Mouse (Mus musculus): ENCODE results near the gene Ranbp3l. TPM values are rescaled to one million over a fixed set of nuclear protein-coding genes. Genes with fewer than 3 reads are reported as not detected.

Ranbp3l gene
- polyA plus RNA-seq, 1 experiment = not detected

DNA sequence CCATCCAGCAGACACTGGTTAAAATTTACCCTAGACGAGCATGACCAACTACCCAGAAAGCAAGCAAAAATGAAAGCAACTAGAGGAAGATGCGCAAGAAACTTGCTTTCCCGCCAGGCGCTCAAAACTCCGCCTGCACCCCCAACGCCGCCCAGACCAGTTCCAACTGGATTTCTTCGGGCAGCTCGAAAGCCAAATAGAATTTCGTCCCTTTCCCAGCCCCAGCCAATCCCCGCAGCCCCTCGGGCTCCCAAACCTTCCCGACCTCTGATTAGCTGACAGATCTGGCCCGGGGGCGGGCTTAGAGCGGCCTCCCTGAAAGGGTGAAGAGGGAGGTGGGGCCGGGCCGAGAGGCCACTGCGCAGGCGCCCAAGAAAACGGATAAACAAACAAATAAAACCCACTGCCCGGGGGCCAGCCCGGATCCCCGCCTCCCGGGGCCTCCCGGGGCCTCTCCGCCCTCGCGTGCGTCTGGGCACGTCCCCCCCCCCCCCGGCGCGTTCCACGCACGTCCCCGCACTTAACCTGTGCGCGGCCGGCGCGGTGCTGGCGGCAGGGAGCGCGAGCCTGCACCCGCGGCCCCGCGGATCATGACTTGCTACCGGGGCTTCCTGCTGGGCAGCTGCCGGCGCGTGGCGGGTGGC lies 103.3 kb downstream of the Ranbp3l start, which contains the start of gene Nadk2:
Gene Nadk2 (plus strand): TSS at position 349 of the 644 bp plus-strand sequence.
- H3K27ac ChIP-seq (ENCODE audit: control insufficient read depth, insufficient read depth, low read depth, low read length) = peak within 1 kb of the TSS; percentile 74
- H3K4me3 ChIP-seq (ENCODE audit: control insufficient read depth, low read depth, low read length) = peak within 1 kb of the TSS; percentile 92
- H3K27me3 ChIP-seq (ENCODE audit: control insufficient read depth, insufficient read depth, low read length) = no peaks in the 10 kb centered on the region
- TF ChIP-seq CTCF (IDR thresholded peaks at IDR 0.05; ENCODE audit: control insufficient read depth, insufficient read depth, insufficient replicate concordance, low read depth, low read length) (no peak), POLR2A (IDR thresholded peaks at IDR 0.05; ENCODE audit: control insufficient read depth, low read depth, low read length) (no peak; the same call in 1 of the 2 replicates)
- H3K36me3 ChIP-seq (ENCODE audit: control insufficient read depth, insufficient read depth, low read length) = no peaks in the 10 kb centered on the region
- H3K4me1 ChIP-seq (ENCODE audit: control insufficient read depth, insufficient read depth, low read length) = peaks cover 13% of the 10 kb centered on the region

GRCm38 (mm10) chr15:9071556-9072544 lies 104.1 kb downstream of the Ranbp3l start:
- Histone ChIP-seq H3K4me3 (ENCODE audit: control insufficient read depth, low read depth, low read length) (peak overlapping the region; percentile 92), H3K4me1 (ENCODE audit: control insufficient read depth, insufficient read depth, low read length) (peaks cover 13% of the 10 kb centered on the region), H3K27me3 (ENCODE audit: control insufficient read depth, insufficient read depth, low read length) (no peaks in the 10 kb centered on the region), H3K27ac (ENCODE audit: control insufficient read depth, insufficient read depth, low read depth, low read length) (peak overlapping the region; percentile 74), H3K36me3 (ENCODE audit: control insufficient read depth, insufficient read depth, low read length) (no peaks in the 10 kb centered on the region)
- TF ChIP-seq POLR2A (IDR thresholded peaks at IDR 0.05; ENCODE audit: control insufficient read depth, low read depth, low read length) = 0 out of 2 replicates have a peak, but pooled peaks have one; percentile 21
- no peak for TF ChIP-seq CTCF (IDR thresholded peaks at IDR 0.05; ENCODE audit: control insufficient read depth, insufficient read depth, insufficient replicate concordance, low read depth, low read length)

GRCm38 (mm10) chr15:9072630-9073029 lies 104.9 kb downstream of the Ranbp3l start:
- H3K4me1 ChIP-seq (ENCODE audit: control insufficient read depth, insufficient read depth, low read length) = peaks cover 13% of the 10 kb centered on the region
- no peak overlapping the region for H3K27ac ChIP-seq (ENCODE audit: control insufficient read depth, insufficient read depth, low read depth, low read length)
- H3K27me3 ChIP-seq (ENCODE audit: control insufficient read depth, insufficient read depth, low read length) = no peaks in the 10 kb centered on the region
- peak overlapping the region; percentile 9; the same call in 1 of the 2 replicates for H3K4me3 ChIP-seq (ENCODE audit: control insufficient read depth, low read depth, low read length)
- TF ChIP-seq CTCF (IDR thresholded peaks at IDR 0.05; ENCODE audit: control insufficient read depth, insufficient read depth, insufficient replicate concordance, low read depth, low read length) (no peak), POLR2A (IDR thresholded peaks at IDR 0.05; ENCODE audit: control insufficient read depth, low read depth, low read length) (no peak)
- H3K36me3 ChIP-seq (ENCODE audit: control insufficient read depth, insufficient read depth, low read length) = no peaks in the 10 kb centered on the region

DNA sequence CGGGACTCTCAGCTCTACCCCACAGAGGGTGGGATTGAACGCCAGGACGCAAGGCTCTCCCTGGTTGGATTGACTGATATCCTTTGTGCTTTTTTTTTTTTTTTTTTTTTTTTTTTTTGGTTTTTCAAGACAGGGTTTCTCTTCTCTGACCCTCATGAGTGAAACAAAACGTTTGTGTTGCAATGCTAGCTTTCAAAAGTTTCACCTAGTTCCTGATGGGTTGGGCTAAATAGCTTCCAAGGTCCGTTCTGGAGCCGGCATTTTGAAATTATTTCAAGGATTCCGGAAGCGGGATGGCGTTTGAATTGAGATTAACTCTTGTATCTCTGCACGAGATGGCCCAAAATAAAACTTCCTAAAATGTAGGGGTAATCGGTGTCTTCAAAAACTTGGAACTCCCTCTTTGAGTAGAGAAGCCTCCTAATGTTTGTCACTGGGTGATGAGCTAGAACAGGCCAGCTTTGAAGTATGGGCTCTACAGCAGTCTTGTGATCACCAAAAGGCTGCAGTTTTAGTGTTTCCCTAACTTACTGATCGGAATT lies 105.4 kb downstream of the Ranbp3l start:
- no peak for TF ChIP-seq CTCF (IDR thresholded peaks at IDR 0.05; ENCODE audit: control insufficient read depth, insufficient read depth, insufficient replicate concordance, low read depth, low read length)
- H3K27ac ChIP-seq (ENCODE audit: control insufficient read depth, insufficient read depth, low read depth, low read length) = no peak overlapping the region; the same call in 1 of the 2 replicates
- peak overlapping the region; percentile 9; the same call in 1 of the 2 replicates for H3K4me3 ChIP-seq (ENCODE audit: control insufficient read depth, low read depth, low read length)
- H3K27me3 ChIP-seq (ENCODE audit: control insufficient read depth, insufficient read depth, low read length) = no peaks in the 10 kb centered on the region
- no peaks in the 10 kb centered on the region for H3K36me3 ChIP-seq (ENCODE audit: control insufficient read depth, insufficient read depth, low read length)
- peaks cover 13% of the 10 kb centered on the region for H3K4me1 ChIP-seq (ENCODE audit: control insufficient read depth, insufficient read depth, low read length)

DNA sequence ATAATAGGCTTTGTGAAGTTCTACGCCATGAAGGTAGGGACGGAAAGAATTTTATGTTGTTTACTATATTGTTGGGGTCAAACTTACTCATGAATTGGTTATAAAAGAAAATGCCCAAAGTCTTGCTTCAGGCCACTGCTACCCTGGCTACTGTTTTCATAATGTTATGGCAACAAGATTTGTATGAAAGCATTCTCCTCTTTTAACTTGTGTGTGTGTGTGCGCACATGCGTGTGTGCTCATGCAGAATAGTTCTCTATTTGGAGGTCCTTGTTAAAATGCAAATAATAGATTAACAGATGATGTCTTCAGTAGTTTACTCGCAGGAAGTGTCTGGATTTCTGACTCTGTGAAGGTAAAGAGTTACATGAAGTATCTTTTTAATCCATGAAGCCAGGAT lies 105.9 kb downstream of the Ranbp3l start:
- Histone ChIP-seq H3K27me3 (ENCODE audit: control insufficient read depth, insufficient read depth, low read length) (no peaks in the 10 kb centered on the region), H3K36me3 (ENCODE audit: control insufficient read depth, insufficient read depth, low read length) (no peaks in the 10 kb centered on the region), H3K4me3 (ENCODE audit: control insufficient read depth, low read depth, low read length) (no peak overlapping the region), H3K4me1 (ENCODE audit: control insufficient read depth, insufficient read depth, low read length) (peaks cover 13% of the 10 kb centered on the region), H3K27ac (ENCODE audit: control insufficient read depth, insufficient read depth, low read depth, low read length) (no peak overlapping the region; the same call in 1 of the 2 replicates)
- TF ChIP-seq POLR2A (IDR thresholded peaks at IDR 0.05; ENCODE audit: control insufficient read depth, low read depth, low read length) = no peak
- TF ChIP-seq CTCF (IDR thresholded peaks at IDR 0.05; ENCODE audit: control insufficient read depth, insufficient read depth, insufficient replicate concordance, low read depth, low read length) = no peak

DNA sequence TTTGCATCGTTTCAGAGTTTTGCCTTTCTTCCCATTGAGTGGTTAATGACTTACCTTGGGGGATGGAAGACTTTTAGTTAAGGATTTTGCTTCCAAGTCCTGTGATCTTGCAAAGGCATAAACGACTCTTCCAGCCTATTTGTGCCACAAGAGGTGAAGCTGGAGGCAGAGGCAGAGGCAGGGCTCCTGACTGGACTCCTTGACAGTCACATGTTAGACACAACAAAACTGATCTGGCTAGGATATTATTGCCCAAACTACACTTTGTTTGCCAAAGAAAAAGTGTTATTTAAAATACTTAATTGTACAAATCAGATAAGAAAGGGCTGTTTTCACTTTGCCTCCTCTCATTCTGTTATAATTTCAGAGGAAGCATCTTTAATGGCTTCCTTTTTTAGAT lies 106.4 kb downstream of the Ranbp3l start:
- Histone ChIP-seq H3K4me1 (ENCODE audit: control insufficient read depth, insufficient read depth, low read length) (peaks cover 15% of the 10 kb centered on the region), H3K4me3 (ENCODE audit: control insufficient read depth, low read depth, low read length) (no peak overlapping the region), H3K36me3 (ENCODE audit: control insufficient read depth, insufficient read depth, low read length) (no peaks in the 10 kb centered on the region), H3K27me3 (ENCODE audit: control insufficient read depth, insufficient read depth, low read length) (no peaks in the 10 kb centered on the region), H3K27ac (ENCODE audit: control insufficient read depth, insufficient read depth, low read depth, low read length) (no peak overlapping the region)
- TF ChIP-seq POLR2A (IDR thresholded peaks at IDR 0.05; ENCODE audit: control insufficient read depth, low read depth, low read length) (no peak), CTCF (IDR thresholded peaks at IDR 0.05; ENCODE audit: control insufficient read depth, insufficient read depth, insufficient replicate concordance, low read depth, low read length) (no peak)

GRCm38 (mm10) chr15:9074671-9075070 lies 106.9 kb downstream of the Ranbp3l start:
- no peaks in the 10 kb centered on the region for H3K27me3 ChIP-seq (ENCODE audit: control insufficient read depth, insufficient read depth, low read length)
- no peak overlapping the region for H3K27ac ChIP-seq (ENCODE audit: control insufficient read depth, insufficient read depth, low read depth, low read length)
- H3K36me3 ChIP-seq (ENCODE audit: control insufficient read depth, insufficient read depth, low read length) = no peaks in the 10 kb centered on the region
- no peak for TF ChIP-seq CTCF (IDR thresholded peaks at IDR 0.05; ENCODE audit: control insufficient read depth, insufficient read depth, insufficient replicate concordance, low read depth, low read length)
- TF ChIP-seq POLR2A (IDR thresholded peaks at IDR 0.05; ENCODE audit: control insufficient read depth, low read depth, low read length) = no peak
- H3K4me1 ChIP-seq (ENCODE audit: control insufficient read depth, insufficient read depth, low read length) = peaks cover 16% of the 10 kb centered on the region
- no peak overlapping the region for H3K4me3 ChIP-seq (ENCODE audit: control insufficient read depth, low read depth, low read length)
